Comparison of ENCODE assay signal across 8 mouse cellular contexts in the genomic region with DNA sequence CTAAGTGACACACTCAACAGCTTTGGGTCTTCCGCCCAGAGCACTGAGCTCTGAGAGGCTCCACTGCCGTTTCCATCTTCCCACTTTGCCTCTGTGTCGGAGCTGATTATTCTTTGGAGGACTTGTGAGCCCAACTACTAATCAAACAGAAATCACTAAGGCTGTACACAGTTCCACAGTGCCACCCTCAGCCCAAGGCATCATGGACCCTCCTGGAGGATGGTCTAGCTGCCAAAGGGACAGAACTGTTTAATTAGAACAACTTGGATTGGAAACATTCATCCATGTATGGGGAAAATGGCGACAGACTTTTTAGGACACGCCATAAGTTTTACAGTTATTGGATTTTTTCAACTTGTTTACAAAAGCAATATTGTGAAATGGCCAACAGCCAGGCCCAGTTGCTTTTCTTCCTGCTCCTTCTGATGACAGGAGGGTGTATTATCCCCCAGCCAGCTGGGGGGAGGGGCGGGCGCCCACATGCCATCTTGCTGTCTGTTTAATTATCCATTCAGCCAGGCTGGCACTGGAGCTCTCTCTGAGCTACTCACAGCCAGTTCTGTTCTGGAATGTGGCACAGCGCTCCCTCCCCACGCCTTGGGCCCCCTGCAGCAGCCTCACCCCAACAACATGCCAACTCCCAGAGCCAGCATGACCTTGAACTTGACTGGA.
DNase-seq lines count a peak whose midpoint lies in the region; ATAC-seq and TF ChIP-seq lines count a peak whose summit lies in the region.

No protein-coding gene starts in this region.

- POLR2A ChIA-PET in Patski (lab: Charles Lee): no interaction called here

- in situ Hi-C loops in Patski (cut with MboI; ENCODE audit: low pct_unique_long_range_greater_than_20kb): no loop called here

- CTCF ChIA-PET in Patski (lab: Charles Lee): interaction anchor here (2.5 kb wide), 1 partner anchor 10 kb away, joined by 7 read pairs; no protein-coding TSS in a partner anchor

- intact Hi-C loops in heart, postnatal 25 days (cut with DNase I): no loop called here
- intact Hi-C loops in left cerebral cortex, postnatal 14 days (cut with DNase I): no loop called here

- WGBS in heart, postnatal 0 days: 65% methylated on average over 9 of the region's 9 CpGs

- ATAC-seq in heart, postnatal 0 days (ENCODE audit: insufficient read depth, low read depth): peak; percentile 40; the same call in 1 of the 2 replicates
- ATAC-seq in Patski: peak; percentile 56

- no peaks in the 10 kb centered on the region for H3K36me3 ChIP-seq in heart, postnatal 0 days (replicated peaks; ENCODE audit: control insufficient read depth, insufficient read depth, low read length)

- TF ChIP-seq EP300 in heart, postnatal 0 days (IDR thresholded peaks at IDR 0.05; ENCODE audit: low read depth): no peak

- no peak for TF ChIP-seq CTCF in heart, postnatal 0 days (IDR thresholded peaks at IDR 0.05; ENCODE audit: low read depth)
- TF ChIP-seq CTCF in Patski (IDR thresholded peaks at IDR 0.05): no peak

- H3K27me3 ChIP-seq in heart, postnatal 0 days (ENCODE audit: control insufficient read depth, insufficient read depth, low read length): no peaks in the 10 kb centered on the region
- H3K27me3 ChIP-seq in Patski: no peaks in the 10 kb centered on the region

- no peak overlapping the region for H3K4me2 ChIP-seq in heart, postnatal 0 days (ENCODE audit: low read depth, low read length)

- H3K4me1 ChIP-seq in heart, postnatal 0 days (ENCODE audit: control insufficient read depth, insufficient read depth): 0 out of 2 replicates have a peak, but pooled peaks cover 3% of the 10 kb centered on the region

- no peak overlapping the region for H3K27ac ChIP-seq in heart, postnatal 0 days (ENCODE audit: low read depth)

- no peak for DNase-seq in heart, postnatal 0 days (ENCODE audit: low spot score)
- no peak for DNase-seq in heart, postnatal 25 days (ENCODE audit: low spot score)
- no peak for DNase-seq in Patski (ENCODE audit: low read depth, low spot score)
- peak; percentile 67 for DNase-seq in kidney, adult 9 months
- DNase-seq in left cerebral cortex, postnatal 14 days (ENCODE audit: low spot score in 2 of 2): peak; percentile 78 to 89
- no peak for DNase-seq in spleen, postnatal 10 days (ENCODE audit: low spot score in 2 of 2)
- DNase-seq in spleen, adult 12 weeks (ENCODE audit: low spot score): no peak
- DNase-seq in cerebellum, adult 9-11 months: no peak

- H3K9ac ChIP-seq in heart, postnatal 0 days (replicated peaks; ENCODE audit: low read depth, low read length): no peak overlapping the region

- H3K4me3 ChIP-seq in heart, postnatal 0 days (ENCODE audit: low read depth, low read length): no peak overlapping the region

- H3K9me3 ChIP-seq in heart, postnatal 0 days (replicated peaks; ENCODE audit: control insufficient read depth, low read length): no peaks in the 10 kb centered on the region

Comparison
In these comparisons a context has a peak if more than half of its experiments do, and no peak if none do; other contexts are left out.
1. DNase-seq: peak in kidney, adult 9 months (single experiment) and left cerebral cortex, postnatal 14 days (2 of 2); none in heart, postnatal 0 days (single experiment), heart, postnatal 25 days (single experiment), Patski (single experiment), spleen, postnatal 10 days (0 of 2), spleen, adult 12 weeks (single experiment) and cerebellum, adult 9-11 months (single experiment).